Mouse (Mus musculus) A20 (cell line): ENCODE results near the gene Slc45a3.
A peak's percentile ranks its signal among the peaks of the same experiment; 100 is the strongest.

ENCODE experiments used
- DNase-seq: peaks from one replicate; pipeline ENCODE4 v3.0.0-alpha.2; 2011; ENCODE audit warnings: low read depth, low spot score

Gene Slc45a3

GRCm38 (mm10) chr1:132026925-132027646 lies 64.3 kb downstream of the Slc45a3 start:
- no peak for DNase-seq

- no peak for DNase-seq
Observed at GRCm38 (mm10) chr1:132027978-132028377, 65.2 kb downstream of the Slc45a3 start.

- DNase-seq: peak; percentile 86
Observed at GRCm38 (mm10) chr1:132028413-132028812, 65.6 kb downstream of the Slc45a3 start.

- DNase-seq: no peak
Observed at GRCm38 (mm10) chr1:132030574-132030973, 67.8 kb downstream of the Slc45a3 start.

- DNase-seq: no peak
Observed at GRCm38 (mm10) chr1:132032172-132032571, 69.4 kb downstream of the Slc45a3 start.
